Mouse (Mus musculus): ENCODE data around the gene Hnrnpab. TPM values are rescaled to one million over a fixed set of nuclear protein-coding genes. Genes with fewer than 3 reads are reported as not detected.

Hnrnpab gene
- polyA plus RNA-seq, 1 experiment = 146 TPM

DNA sequence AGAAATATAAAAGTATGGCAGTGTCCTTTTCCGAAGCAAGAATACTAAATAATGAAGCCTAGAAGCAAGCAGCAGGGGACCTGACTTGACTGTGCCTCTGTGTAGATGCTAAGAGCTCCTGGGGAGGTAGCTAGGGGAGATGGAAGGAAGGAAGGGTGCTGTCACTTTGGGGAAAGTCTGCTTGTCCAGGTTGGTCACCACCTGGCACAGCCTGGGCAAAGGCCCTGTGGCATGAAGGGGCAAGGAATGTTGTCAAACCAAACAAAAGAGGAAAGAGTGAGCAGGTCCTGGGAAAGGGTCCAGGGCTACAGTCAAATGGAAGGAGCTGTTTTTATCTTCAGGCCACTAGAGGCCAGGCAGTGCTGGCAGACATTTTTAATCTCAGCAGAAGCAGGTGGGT, 19.6 kb downstream of the Hnrnpab start:
- 92% methylated on average over 1 of the region's 1 CpGs for WGBS
- no peak for TF ChIP-seq CTCF (IDR thresholded peaks at IDR 0.05; ENCODE audit: extremely low read depth, insufficient read depth, insufficient read length, insufficient replicate concordance)
- no peak for TF ChIP-seq POLR2A (IDR thresholded peaks at IDR 0.05; ENCODE audit: low read depth, low read length)
- H3K36me3 ChIP-seq (ENCODE audit: control insufficient read depth, insufficient read depth, low read length) = peaks cover 7% of the 10 kb centered on the region

DNA sequence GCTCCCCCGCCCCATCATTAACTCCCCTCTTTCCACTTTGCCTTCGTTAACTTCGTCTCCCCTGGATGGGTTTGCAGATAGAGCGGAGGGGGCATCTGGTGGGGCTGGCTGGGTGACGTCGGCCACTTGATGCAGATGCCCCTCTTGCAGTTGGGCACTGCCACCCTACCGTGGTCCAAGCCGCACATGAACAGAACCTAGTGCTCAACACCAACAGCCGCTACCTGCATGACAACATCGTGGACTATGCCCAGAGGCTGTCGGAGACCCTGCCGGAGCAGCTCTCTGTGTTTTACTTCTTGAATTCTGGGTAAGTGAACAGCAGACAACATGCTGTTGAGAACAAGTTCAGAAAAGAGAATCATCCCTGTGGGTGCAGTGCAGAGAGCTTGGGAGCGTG, 20.2 kb downstream of the Hnrnpab start:
- peaks cover 4% of the 10 kb centered on the region; the same call in 1 of the 2 replicates for H3K36me3 ChIP-seq (ENCODE audit: control insufficient read depth, insufficient read depth, low read length)
- no peak overlapping the region for H3K27ac ChIP-seq (ENCODE audit: insufficient read depth, low read length)
- DNase-seq (ENCODE audit: low read depth in 1 of 2, low spot score in 2 of 2) = no peak
- 94% methylated on average over 13 of the region's 13 CpGs for WGBS
- no peak overlapping the region for H3K4me3 ChIP-seq (ENCODE audit: extremely low read depth, insufficient read depth, insufficient read length)
- H3K27me3 ChIP-seq (ENCODE audit: control insufficient read depth, insufficient read depth, low read length) = no peaks in the 10 kb centered on the region
- H3K4me1 ChIP-seq (ENCODE audit: control insufficient read depth, insufficient read depth, insufficient read length) = peaks cover 6% of the 10 kb centered on the region
- TF ChIP-seq CTCF (IDR thresholded peaks at IDR 0.05; ENCODE audit: extremely low read depth, insufficient read depth, insufficient read length, insufficient replicate concordance) = no peak

More for the DNA sequence above, 19.6 kb downstream of the Hnrnpab start:
- Histone ChIP-seq H3K4me1 (ENCODE audit: control insufficient read depth, insufficient read depth, insufficient read length) (peaks cover 6% of the 10 kb centered on the region), H3K27me3 (ENCODE audit: control insufficient read depth, insufficient read depth, low read length) (no peaks in the 10 kb centered on the region), H3K27ac (ENCODE audit: insufficient read depth, low read length) (no peak overlapping the region), H3K4me3 (ENCODE audit: extremely low read depth, insufficient read depth, insufficient read length) (no peak overlapping the region)
- no peak for DNase-seq (ENCODE audit: low read depth in 1 of 2, low spot score in 2 of 2)

DNA sequence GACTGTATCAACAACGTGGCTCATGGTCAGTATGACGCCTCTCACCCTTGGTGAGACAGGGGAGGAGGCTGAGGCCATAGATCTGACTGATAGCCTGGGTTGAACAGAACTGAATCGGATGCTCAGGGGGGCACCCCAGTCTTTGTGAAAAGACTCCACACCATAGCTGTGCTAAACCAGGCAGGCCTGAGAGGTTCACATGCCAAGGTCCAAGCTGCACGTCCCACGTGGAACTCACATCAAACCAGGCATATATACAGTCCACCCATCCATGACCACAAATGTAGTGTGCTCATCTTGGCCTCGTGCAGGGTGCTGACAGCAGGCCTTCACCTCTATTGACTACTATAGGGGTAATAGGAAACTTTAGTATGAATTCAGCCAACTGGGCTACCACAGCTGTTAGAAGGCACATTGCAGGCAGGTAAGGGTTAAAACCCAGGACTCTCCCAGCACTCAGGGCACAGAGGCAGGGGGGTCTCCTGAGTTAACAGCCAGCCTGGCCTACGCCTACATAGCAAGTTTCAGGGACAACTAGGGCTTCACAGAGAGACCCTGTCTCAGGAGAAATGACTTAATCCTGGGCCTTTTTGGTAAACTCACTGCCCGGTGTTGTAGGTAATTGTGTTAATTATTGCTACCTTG, 20.9 kb downstream of the Hnrnpab start:
- Histone ChIP-seq H3K27me3 (ENCODE audit: control insufficient read depth, insufficient read depth, low read length) (no peaks in the 10 kb centered on the region), H3K4me1 (ENCODE audit: control insufficient read depth, insufficient read depth, insufficient read length) (peaks cover 6% of the 10 kb centered on the region), H3K4me3 (ENCODE audit: extremely low read depth, insufficient read depth, insufficient read length) (peak overlapping the region; percentile 76; the same call in 1 of the 2 replicates), H3K36me3 (ENCODE audit: control insufficient read depth, insufficient read depth, low read length) (peaks cover 4% of the 10 kb centered on the region; the same call in 1 of the 2 replicates), H3K27ac (ENCODE audit: insufficient read depth, low read length) (no peak overlapping the region)
- DNase-seq (ENCODE audit: low read depth in 1 of 2, low spot score in 2 of 2) = no peak
- TF ChIP-seq POLR2A (IDR thresholded peaks at IDR 0.05; ENCODE audit: low read depth, low read length) = no peak
- WGBS = 38% methylated on average over 8 of the region's 8 CpGs

DNA sequence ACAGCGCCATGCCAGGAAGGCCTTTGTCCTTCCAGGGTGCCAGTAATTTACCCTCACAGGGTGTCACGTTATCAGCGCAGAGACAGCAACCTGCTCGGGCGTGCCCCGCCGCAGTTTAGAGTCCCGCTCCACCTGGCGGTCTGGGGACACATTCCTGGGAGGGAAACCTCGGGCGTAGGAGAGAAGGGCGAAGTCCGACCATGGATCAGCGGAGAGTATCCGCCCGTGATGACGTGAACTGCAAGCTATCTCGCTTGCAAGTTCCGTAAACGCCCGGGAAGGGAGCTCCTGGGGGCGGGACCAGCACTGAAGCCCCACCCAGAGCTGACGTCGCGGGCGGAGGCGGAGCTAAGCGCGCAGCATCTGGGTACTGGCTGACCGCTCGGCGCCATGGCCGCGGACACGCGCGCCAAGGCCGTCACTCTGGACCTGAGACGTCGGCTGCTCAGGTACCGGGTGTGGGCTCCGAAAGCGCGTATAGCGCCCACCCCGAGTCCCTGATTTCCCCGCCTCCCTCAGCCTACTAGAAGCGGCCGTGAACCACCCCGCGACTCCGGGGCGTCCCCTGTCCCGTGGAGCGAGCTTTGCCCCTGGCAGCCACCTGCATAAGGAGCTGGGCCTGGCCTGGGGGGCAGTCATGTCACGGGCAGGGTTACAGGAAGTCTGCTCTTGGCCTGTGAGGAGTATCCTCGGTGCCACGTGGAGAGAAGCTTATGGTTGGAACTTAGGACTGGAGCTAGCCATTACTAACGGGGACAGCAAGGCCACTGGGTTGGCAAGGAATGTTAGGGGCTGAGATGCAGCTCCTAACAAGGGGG, 22.0 kb downstream of the Hnrnpab start, which contains the start of gene Phykpl:
Gene Phykpl (plus strand): TSS at position 327 of the 818 bp plus-strand sequence.
- H3K27ac ChIP-seq (ENCODE audit: insufficient read depth, low read length) = peak within 1 kb of the TSS; percentile 96
- under 1% methylated on average over 59 of the region's 59 CpGs for WGBS

DNA sequence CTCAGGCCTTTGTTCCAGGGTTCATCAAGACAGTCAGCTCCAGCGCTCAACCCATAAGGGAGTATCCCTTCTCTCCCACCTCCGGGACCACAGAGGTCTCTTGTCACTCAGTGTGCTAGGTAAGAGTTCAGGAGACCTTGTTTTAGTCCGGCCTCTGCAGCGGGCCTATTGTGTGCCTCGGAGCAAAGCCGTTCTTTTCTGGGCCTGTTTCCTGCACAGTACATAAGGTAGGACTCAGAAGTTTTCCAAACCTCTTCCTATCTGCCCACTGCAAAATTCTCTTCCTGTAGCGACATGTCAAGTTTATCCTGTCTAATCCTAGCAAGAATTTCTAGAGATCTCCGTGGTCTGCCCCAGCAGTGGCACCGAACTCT, 22.6 kb downstream of the Hnrnpab start:
- no peak for TF ChIP-seq POLR2A (IDR thresholded peaks at IDR 0.05; ENCODE audit: low read depth, low read length)
- TF ChIP-seq CTCF (IDR thresholded peaks at IDR 0.05; ENCODE audit: extremely low read depth, insufficient read depth, insufficient read length, insufficient replicate concordance) = no peak
- H3K36me3 ChIP-seq (ENCODE audit: control insufficient read depth, insufficient read depth, low read length) = peaks cover 4% of the 10 kb centered on the region; the same call in 1 of the 2 replicates
- peak overlapping the region; percentile 96 for H3K27ac ChIP-seq (ENCODE audit: insufficient read depth, low read length)
- no peaks in the 10 kb centered on the region for H3K27me3 ChIP-seq (ENCODE audit: control insufficient read depth, insufficient read depth, low read length)
- H3K4me3 ChIP-seq (ENCODE audit: extremely low read depth, insufficient read depth, insufficient read length) = peak overlapping the region; percentile 76
- peaks cover 6% of the 10 kb centered on the region for H3K4me1 ChIP-seq (ENCODE audit: control insufficient read depth, insufficient read depth, insufficient read length)
- DNase-seq (ENCODE audit: low read depth in 1 of 2, low spot score in 2 of 2) = no peak
- 10% methylated on average over 9 of the region's 9 CpGs for whole genome bisulfite sequencing

More for the DNA sequence above, 22.0 kb downstream of the Hnrnpab start, which contains the start of gene Phykpl:
- Histone ChIP-seq H3K4me1 (ENCODE audit: control insufficient read depth, insufficient read depth, insufficient read length) (peaks cover 6% of the 10 kb centered on the region), H3K27me3 (ENCODE audit: control insufficient read depth, insufficient read depth, low read length) (no peaks in the 10 kb centered on the region), H3K36me3 (ENCODE audit: control insufficient read depth, insufficient read depth, low read length) (peaks cover 4% of the 10 kb centered on the region; the same call in 1 of the 2 replicates), H3K4me3 (ENCODE audit: extremely low read depth, insufficient read depth, insufficient read length) (peak within 1 kb of the TSS; percentile 76)
- TF ChIP-seq POLR2A (IDR thresholded peaks at IDR 0.05; ENCODE audit: low read depth, low read length) (peak; percentile 95; the same call in 1 of the 2 replicates), CTCF (IDR thresholded peaks at IDR 0.05; ENCODE audit: extremely low read depth, insufficient read depth, insufficient read length, insufficient replicate concordance) (no peak)
- DNase-seq (ENCODE audit: low read depth in 1 of 2, low spot score in 2 of 2) = peak; percentile 87 to 94

DNA sequence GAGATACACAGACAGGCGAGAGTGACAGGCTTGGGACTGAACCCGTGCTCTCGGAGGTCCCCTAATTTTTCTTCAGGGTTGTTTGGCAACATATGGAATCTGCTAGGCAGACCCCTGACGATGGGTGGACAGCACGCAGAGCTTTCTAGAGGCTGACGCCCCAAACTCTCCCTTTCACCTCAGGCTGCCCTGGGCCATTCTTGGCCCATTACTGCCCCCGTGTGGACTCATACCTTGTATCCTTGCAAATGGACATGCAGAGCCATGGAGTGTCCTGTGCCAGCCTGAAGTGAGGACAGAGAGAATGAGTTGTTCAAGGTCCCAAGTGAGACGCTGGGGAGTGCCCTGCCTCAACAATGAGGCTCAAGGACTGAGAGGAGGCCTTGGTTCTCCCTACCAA, 23.9 kb downstream of the Hnrnpab start:
- TF ChIP-seq CTCF (IDR thresholded peaks at IDR 0.05; ENCODE audit: extremely low read depth, insufficient read depth, insufficient read length, insufficient replicate concordance) = peak; percentile 75; the same call in 1 of the 2 replicates
- no peak for TF ChIP-seq POLR2A (IDR thresholded peaks at IDR 0.05; ENCODE audit: low read depth, low read length)
- peaks cover 12% of the 10 kb centered on the region for H3K4me1 ChIP-seq (ENCODE audit: control insufficient read depth, insufficient read depth, insufficient read length)
- H3K36me3 ChIP-seq (ENCODE audit: control insufficient read depth, insufficient read depth, low read length) = no peaks in the 10 kb centered on the region
- H3K4me3 ChIP-seq (ENCODE audit: extremely low read depth, insufficient read depth, insufficient read length) = no peak overlapping the region
- no peak overlapping the region for H3K27ac ChIP-seq (ENCODE audit: insufficient read depth, low read length)
- 35% methylated on average over 8 of the region's 8 CpGs for WGBS
- peak; percentile 53 to 77 for DNase-seq (ENCODE audit: low read depth in 1 of 2, low spot score in 2 of 2)
- H3K27me3 ChIP-seq (ENCODE audit: control insufficient read depth, insufficient read depth, low read length) = no peaks in the 10 kb centered on the region

All from spleen, adult 2 months (tissue).